Mouse (Mus musculus) erythroblast, adult 5-6 weeks (primary cell): Measurements from ENCODE around the gene Dazl. TPM values are rescaled to one million over a fixed set of nuclear protein-coding genes. Genes with fewer than 3 reads are reported as not detected.

Experiments used
- total RNA-seq, 2 experiments: library from RNA; stranded (forward) in 1 of 2; stranded (reverse) in 1 of 2; fragments of 150-400 nt in 1 of 2; fragments of 200-764, 138-1000 nt in 1 of 2; gene quantifications; 2 replicates each; pipeline versions ENCODE4 v1.2.3 to v1.2.4; 2015 to 2017; ENCODE audit warnings: low replicate concordance in 2 of 2

The Dazl gene
- total RNA-seq, 2 experiments from 2014 or later = 0.51 TPM; not detected in 1

Other genes with a start within 250 kb of the Dazl start
- 0.19 and 2.7 TPM in 2 replicates for gene Rftn1, start 103.0 kb downstream of the Dazl start, total RNA-seq (2015; ENCODE audit: low replicate concordance)
- 4.3 and 6.4 TPM in 2 replicates for gene Rftn1, start 103.0 kb downstream of the Dazl start, total RNA-seq (2017; ENCODE audit: low replicate concordance)
- gene Plcl2, start 215.8 kb upstream of the Dazl start, total RNA-seq (2015; ENCODE audit: low replicate concordance) = 97.0 and 109 TPM in 2 replicates
- 129 and 135 TPM in 2 replicates for gene Plcl2, start 215.8 kb upstream of the Dazl start, total RNA-seq (2017; ENCODE audit: low replicate concordance)